Mouse (Mus musculus) embryonic fibroblast, embryonic 13.5 days (primary cell): ENCODE measurements around the gene Tax1bp3.

Source experiments
- CTCF ChIP-seq: IDR thresholded peaks from 2 replicates; pipeline ENCODE4 v1.5.1; 2011; ENCODE audit warnings: mild to moderate bottlenecking, control low read depth, low read length, moderate library complexity, borderline replicate concordance; ENCODE audit not compliant: insufficient read depth
- POLR2A ChIP-seq: IDR thresholded peaks from 2 replicates; pipeline ENCODE4 v1.6.1; 2011; ENCODE audit warnings: low read depth, mild to moderate bottlenecking, control low read depth, low read length, moderate library complexity

- TF ChIP-seq POLR2A (no peak), CTCF (no peak)
These were observed 21.3 kb downstream of the Tax1bp3 start for GRCm38 (mm10) chr11:73198190-73198589.
